Mouse (Mus musculus) thymus, postnatal 4 days (tissue): ENCODE results near the gene Dhx40.
"Not testable (repeated sequence)": the region's sequence is repeated elsewhere in the genome, so short reads cannot be mapped to it uniquely, and the experiment has no call there.

Experiments
- DNase-seq: peaks from one replicate; pipeline ENCODE4 v3.0.0; 2021

Dhx40 gene

GRCm38 (mm10) chr11:86745634-86746404, 61.7 kb downstream of the Dhx40 start:
- no peak for DNase-seq

GRCm38 (mm10) chr11:86742605-86743004, 64.9 kb downstream of the Dhx40 start:
- no peak for DNase-seq

- no peak for DNase-seq
These were observed 66.0 kb downstream of the Dhx40 start for GRCm38 (mm10) chr11:86741505-86741904.

GRCm38 (mm10) chr11:86739470-86739869, 68.1 kb downstream of the Dhx40 start:
- no peak for DNase-seq

GRCm38 (mm10) chr11:86738956-86739355, 68.6 kb downstream of the Dhx40 start:
- DNase-seq, result no peak

GRCm38 (mm10) chr11:86738308-86738707, 69.2 kb downstream of the Dhx40 start:
- DNase-seq, result not testable (repeated sequence)

- peak; percentile 41 for DNase-seq
These were observed 70.1 kb downstream of the Dhx40 start for GRCm38 (mm10) chr11:86737301-86738000.

GRCm38 (mm10) chr11:86734993-86735392, 72.6 kb downstream of the Dhx40 start:
- no peak for DNase-seq

GRCm38 (mm10) chr11:86734241-86734939, 73.2 kb downstream of the Dhx40 start:
- no peak for DNase-seq

- no peak for DNase-seq
These were observed 76.1 kb downstream of the Dhx40 start for GRCm38 (mm10) chr11:86731443-86731842.

GRCm38 (mm10) chr11:86725607-86726006, 81.9 kb downstream of the Dhx40 start:
- no peak for DNase-seq

- no peak for DNase-seq
These were observed 82.6 kb downstream of the Dhx40 start for GRCm38 (mm10) chr11:86724982-86725381.

- no peak for DNase-seq
These were observed 83.5 kb downstream of the Dhx40 start for GRCm38 (mm10) chr11:86724004-86724403.

- DNase-seq, result no peak
These were observed 88.2 kb downstream of the Dhx40 start for GRCm38 (mm10) chr11:86719390-86719789.
